Mouse (Mus musculus): ENCODE data around the gene Pxylp1. TPM values are rescaled to one million over a fixed set of nuclear protein-coding genes. Genes with fewer than 3 reads are reported as not detected.

Pxylp1 gene
- polyA plus RNA-seq, 1 experiment from 2014 or later: 15.8 TPM

DNA sequence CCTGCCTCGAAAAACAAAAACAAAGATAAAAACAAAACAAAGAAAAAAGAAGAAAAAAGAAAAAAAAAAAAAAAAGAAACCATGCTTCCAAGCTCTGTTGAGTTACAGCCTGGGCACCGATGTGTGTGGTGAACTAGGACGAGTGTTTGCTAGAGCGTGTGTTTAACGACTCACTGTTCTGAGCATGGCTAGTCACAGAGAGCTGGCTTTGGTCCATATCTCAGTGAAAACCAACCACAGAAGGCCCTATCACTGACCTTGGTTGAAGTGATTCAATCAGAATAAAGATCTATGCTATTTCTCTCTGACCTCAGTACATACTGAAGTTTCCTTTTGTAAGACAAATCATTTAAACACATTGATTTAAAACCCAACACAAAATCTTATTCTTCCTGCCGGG lies 23.9 kb downstream of the Pxylp1 start:
- Histone ChIP-seq H3K27ac (ENCODE audit: low read length) (no peak overlapping the region), H3K4me2 (ENCODE audit: low read depth, low read length) (no peak overlapping the region), H3K27me3 (ENCODE audit: control insufficient read depth, insufficient read depth, low read depth, low read length) (no peaks in the 10 kb centered on the region), H3K36me3 (ENCODE audit: control insufficient read depth, insufficient read depth, low read length) (no peaks in the 10 kb centered on the region), H3K4me1 (replicated peaks; ENCODE audit: control insufficient read depth, insufficient read depth, low read length) (no peaks in the 10 kb centered on the region; the same call in 1 of the 2 replicates), H3K4me3 (ENCODE audit: low read length) (no peak overlapping the region), H3K9ac (ENCODE audit: low read length) (no peak overlapping the region), H3K9me3 (ENCODE audit: control insufficient read depth, low read length) (peaks cover 4% of the 10 kb centered on the region; the same call in 1 of the 2 replicates)
- 69% methylated on average over 6 of the region's 6 CpGs for WGBS
- ATAC-seq (ENCODE audit: low read depth): no peak

DNA sequence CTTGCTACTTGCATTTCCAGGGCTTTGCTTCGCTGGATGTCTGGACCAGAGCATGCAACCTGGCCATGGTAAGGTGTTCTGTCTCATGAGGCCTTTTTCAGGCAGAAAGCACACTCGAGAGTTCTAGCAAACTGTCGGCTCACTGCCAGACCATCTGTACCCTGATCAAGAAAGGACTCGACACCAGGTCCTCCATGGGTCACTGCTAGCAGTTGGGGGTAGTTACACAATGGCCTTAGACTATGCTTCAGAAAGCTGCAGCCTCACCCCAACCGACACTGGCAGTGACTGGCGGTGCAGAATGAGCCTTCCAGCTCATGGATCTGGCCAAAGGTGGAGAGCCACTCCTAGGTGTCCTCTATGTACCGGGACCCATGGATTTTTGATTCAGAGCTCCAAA lies 25.3 kb downstream of the Pxylp1 start:
- WGBS: 71% methylated on average over 7 of the region's 7 CpGs
- no peak for ATAC-seq (ENCODE audit: low read depth)
- H3K27me3 ChIP-seq (ENCODE audit: control insufficient read depth, insufficient read depth, low read depth, low read length): no peaks in the 10 kb centered on the region
- H3K36me3 ChIP-seq (ENCODE audit: control insufficient read depth, insufficient read depth, low read length): no peaks in the 10 kb centered on the region
- H3K27ac ChIP-seq (ENCODE audit: low read length): no peak overlapping the region
- H3K4me2 ChIP-seq (ENCODE audit: low read depth, low read length): no peak overlapping the region
- H3K9ac ChIP-seq (ENCODE audit: low read length): no peak overlapping the region
- H3K9me3 ChIP-seq (ENCODE audit: control insufficient read depth, low read length): peaks cover 4% of the 10 kb centered on the region; the same call in 1 of the 2 replicates
- no peak overlapping the region for H3K4me3 ChIP-seq (ENCODE audit: low read length)
- no peaks in the 10 kb centered on the region; the same call in 1 of the 2 replicates for H3K4me1 ChIP-seq (replicated peaks; ENCODE audit: control insufficient read depth, insufficient read depth, low read length)

DNA sequence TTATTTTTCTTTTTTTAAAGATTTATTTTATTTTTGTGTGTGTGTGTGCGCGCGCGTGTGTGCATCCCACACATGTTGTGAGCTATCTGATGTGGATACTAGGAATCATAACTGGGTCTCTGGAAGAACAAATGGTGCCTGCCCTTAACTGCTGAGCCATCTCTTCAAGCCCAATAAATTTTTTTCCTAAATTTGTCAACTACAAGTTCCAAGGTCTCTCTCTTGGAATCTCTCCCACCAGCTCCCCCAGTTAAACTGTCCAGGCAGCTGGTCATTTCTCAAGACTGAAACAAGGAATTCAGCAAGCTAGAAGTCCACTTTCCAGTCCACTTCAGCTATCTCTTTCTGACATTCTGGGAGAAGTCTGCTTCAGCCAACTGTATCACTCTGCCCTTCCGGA lies 26.3 kb downstream of the Pxylp1 start:
- H3K4me2 ChIP-seq (ENCODE audit: low read depth, low read length): no peak overlapping the region
- ATAC-seq (ENCODE audit: low read depth): no peak
- no peak overlapping the region for H3K27ac ChIP-seq (ENCODE audit: low read length)
- H3K9ac ChIP-seq (ENCODE audit: low read length): no peak overlapping the region
- 93% methylated on average over 5 of the region's 5 CpGs for WGBS
- no peaks in the 10 kb centered on the region for H3K27me3 ChIP-seq (ENCODE audit: control insufficient read depth, insufficient read depth, low read depth, low read length)
- peaks cover 4% of the 10 kb centered on the region; the same call in 1 of the 2 replicates for H3K9me3 ChIP-seq (ENCODE audit: control insufficient read depth, low read length)
- H3K4me1 ChIP-seq (replicated peaks; ENCODE audit: control insufficient read depth, insufficient read depth, low read length): no peaks in the 10 kb centered on the region; the same call in 1 of the 2 replicates
- H3K36me3 ChIP-seq (ENCODE audit: control insufficient read depth, insufficient read depth, low read length): no peaks in the 10 kb centered on the region
- H3K4me3 ChIP-seq (ENCODE audit: low read length): no peak overlapping the region

DNA sequence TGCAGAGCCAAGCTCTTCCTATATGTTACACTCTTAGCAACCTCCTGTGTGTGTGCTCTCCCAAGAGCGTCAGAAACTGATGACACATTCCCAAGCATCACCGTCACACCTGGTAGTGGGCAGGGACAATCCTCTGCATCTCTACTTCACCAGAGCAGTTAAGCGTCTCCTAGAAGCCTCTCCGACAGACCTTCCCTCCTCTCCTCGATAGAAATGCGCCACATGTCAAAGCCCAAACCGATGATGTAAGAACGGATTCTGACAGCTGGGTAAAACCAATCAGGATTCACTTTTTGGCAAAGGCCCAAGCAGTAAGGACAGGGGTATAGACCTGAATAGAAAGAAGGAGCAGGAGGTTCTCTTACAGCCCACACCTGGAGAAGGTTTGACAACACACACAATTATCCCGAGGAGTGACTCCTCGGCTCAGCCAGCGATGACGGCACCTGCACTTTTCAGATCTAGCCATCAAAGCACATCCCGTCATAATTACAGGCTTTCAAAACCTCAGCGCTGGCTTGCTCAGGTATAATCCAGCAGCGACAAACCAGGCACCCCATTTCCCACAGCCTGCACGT lies 26.9 kb downstream of the Pxylp1 start:
- ATAC-seq (ENCODE audit: low read depth): no peak
- no peaks in the 10 kb centered on the region for H3K27me3 ChIP-seq (ENCODE audit: control insufficient read depth, insufficient read depth, low read depth, low read length)
- H3K4me1 ChIP-seq (replicated peaks; ENCODE audit: control insufficient read depth, insufficient read depth, low read length): no peaks in the 10 kb centered on the region; the same call in 1 of the 2 replicates
- 71% methylated on average over 16 of the region's 16 CpGs for WGBS
- no peak overlapping the region for H3K4me3 ChIP-seq (ENCODE audit: low read length)
- H3K36me3 ChIP-seq (ENCODE audit: control insufficient read depth, insufficient read depth, low read length): no peaks in the 10 kb centered on the region
- no peak overlapping the region for H3K27ac ChIP-seq (ENCODE audit: low read length)
- no peak overlapping the region for H3K4me2 ChIP-seq (ENCODE audit: low read depth, low read length)
- no peak overlapping the region for H3K9ac ChIP-seq (ENCODE audit: low read length)
- no peaks in the 10 kb centered on the region for H3K9me3 ChIP-seq (ENCODE audit: control insufficient read depth, low read length)

DNA sequence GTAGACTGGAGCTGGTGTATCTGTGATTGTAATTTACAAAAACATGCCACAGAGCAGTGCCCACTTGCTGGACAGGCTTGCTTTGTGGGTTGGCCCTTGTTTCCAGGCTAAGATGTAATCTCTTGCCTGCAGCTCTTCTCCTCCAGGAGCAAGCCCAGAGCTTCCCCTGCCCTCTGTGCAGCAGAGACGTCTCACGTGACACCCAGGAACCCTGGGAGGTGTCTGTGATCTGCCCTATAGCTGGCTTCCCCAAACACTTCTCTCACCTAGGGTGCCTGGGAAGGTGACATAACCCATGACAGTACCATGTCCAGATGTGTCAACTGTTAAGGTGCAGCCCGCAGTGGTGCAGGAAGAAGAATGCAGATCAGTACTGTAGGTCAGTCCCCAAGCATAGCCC lies 28.9 kb downstream of the Pxylp1 start:
- no peak for ATAC-seq (ENCODE audit: low read depth)
- H3K9ac ChIP-seq (ENCODE audit: low read length): no peak overlapping the region
- H3K4me3 ChIP-seq (ENCODE audit: low read length): no peak overlapping the region
- H3K4me2 ChIP-seq (ENCODE audit: low read depth, low read length): no peak overlapping the region
- no peaks in the 10 kb centered on the region for H3K4me1 ChIP-seq (replicated peaks; ENCODE audit: control insufficient read depth, insufficient read depth, low read length)
- no peaks in the 10 kb centered on the region for H3K9me3 ChIP-seq (ENCODE audit: control insufficient read depth, low read length)
- 46% methylated on average over 3 of the region's 3 CpGs for WGBS
- no peaks in the 10 kb centered on the region for H3K27me3 ChIP-seq (ENCODE audit: control insufficient read depth, insufficient read depth, low read depth, low read length)
- no peak overlapping the region for H3K27ac ChIP-seq (ENCODE audit: low read length)
- H3K36me3 ChIP-seq (ENCODE audit: control insufficient read depth, insufficient read depth, low read length): no peaks in the 10 kb centered on the region

DNA sequence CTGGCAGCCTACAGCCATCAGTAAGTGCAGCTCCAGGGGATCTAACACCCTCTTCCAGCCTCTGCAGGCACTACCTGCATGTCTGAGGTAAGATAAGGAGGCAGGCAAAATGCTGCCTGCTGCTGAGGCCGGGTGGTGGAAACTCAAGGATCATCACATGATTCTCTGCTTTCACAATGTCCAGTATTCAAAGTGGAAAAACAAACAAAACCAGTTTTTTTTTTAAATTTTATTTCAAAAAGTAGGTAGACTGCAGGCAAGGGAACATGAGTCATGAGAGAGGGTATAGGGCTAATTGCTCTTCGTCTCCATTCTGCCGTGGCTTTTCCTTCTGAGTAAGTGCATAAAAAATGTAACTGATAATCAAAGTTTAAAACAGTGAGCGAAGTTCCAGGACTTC lies 29.6 kb downstream of the Pxylp1 start:
- Histone ChIP-seq H3K27me3 (ENCODE audit: control insufficient read depth, insufficient read depth, low read depth, low read length) (no peaks in the 10 kb centered on the region), H3K4me3 (ENCODE audit: low read length) (no peak overlapping the region), H3K4me2 (ENCODE audit: low read depth, low read length) (no peak overlapping the region), H3K9ac (ENCODE audit: low read length) (no peak overlapping the region), H3K27ac (ENCODE audit: low read length) (no peak overlapping the region), H3K36me3 (ENCODE audit: control insufficient read depth, insufficient read depth, low read length) (no peaks in the 10 kb centered on the region), H3K4me1 (replicated peaks; ENCODE audit: control insufficient read depth, insufficient read depth, low read length) (no peaks in the 10 kb centered on the region), H3K9me3 (ENCODE audit: control insufficient read depth, low read length) (no peaks in the 10 kb centered on the region)
- ATAC-seq (ENCODE audit: low read depth): 0 out of 2 replicates have a peak, but pooled peaks have one; percentile 46
- WGBS: 35% methylated on average over 4 of the region's 4 CpGs

DNA sequence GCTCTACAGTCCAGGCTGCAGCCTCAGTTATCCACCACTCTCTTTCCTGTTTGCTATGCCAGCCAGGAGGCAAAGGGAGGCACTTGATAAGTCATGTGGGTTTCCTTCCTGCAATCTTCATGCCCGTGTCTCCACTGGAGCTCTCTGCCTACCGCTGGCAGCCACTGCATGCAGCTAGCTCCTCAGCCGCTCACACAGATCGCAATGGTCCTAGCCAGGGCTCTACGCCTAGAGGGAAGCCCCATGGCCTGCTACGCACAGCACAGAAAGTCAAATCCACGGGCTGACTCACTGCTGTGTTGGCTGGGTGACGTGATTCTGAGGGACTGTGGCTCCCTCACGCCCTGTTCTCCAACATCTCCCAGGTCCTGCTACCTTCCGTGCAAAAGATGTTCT lies 31.4 kb downstream of the Pxylp1 start:
- H3K27ac ChIP-seq (ENCODE audit: low read length): no peak overlapping the region
- H3K4me3 ChIP-seq (ENCODE audit: low read length): no peak overlapping the region
- H3K9me3 ChIP-seq (ENCODE audit: control insufficient read depth, low read length): no peaks in the 10 kb centered on the region
- 71% methylated on average over 10 of the region's 10 CpGs for WGBS
- no peaks in the 10 kb centered on the region for H3K36me3 ChIP-seq (ENCODE audit: control insufficient read depth, insufficient read depth, low read length)
- no peak overlapping the region for H3K4me2 ChIP-seq (ENCODE audit: low read depth, low read length)
- no peaks in the 10 kb centered on the region for H3K27me3 ChIP-seq (ENCODE audit: control insufficient read depth, insufficient read depth, low read depth, low read length)
- ATAC-seq (ENCODE audit: low read depth): no peak
- no peak overlapping the region for H3K9ac ChIP-seq (ENCODE audit: low read length)
- H3K4me1 ChIP-seq (replicated peaks; ENCODE audit: control insufficient read depth, insufficient read depth, low read length): no peaks in the 10 kb centered on the region

DNA sequence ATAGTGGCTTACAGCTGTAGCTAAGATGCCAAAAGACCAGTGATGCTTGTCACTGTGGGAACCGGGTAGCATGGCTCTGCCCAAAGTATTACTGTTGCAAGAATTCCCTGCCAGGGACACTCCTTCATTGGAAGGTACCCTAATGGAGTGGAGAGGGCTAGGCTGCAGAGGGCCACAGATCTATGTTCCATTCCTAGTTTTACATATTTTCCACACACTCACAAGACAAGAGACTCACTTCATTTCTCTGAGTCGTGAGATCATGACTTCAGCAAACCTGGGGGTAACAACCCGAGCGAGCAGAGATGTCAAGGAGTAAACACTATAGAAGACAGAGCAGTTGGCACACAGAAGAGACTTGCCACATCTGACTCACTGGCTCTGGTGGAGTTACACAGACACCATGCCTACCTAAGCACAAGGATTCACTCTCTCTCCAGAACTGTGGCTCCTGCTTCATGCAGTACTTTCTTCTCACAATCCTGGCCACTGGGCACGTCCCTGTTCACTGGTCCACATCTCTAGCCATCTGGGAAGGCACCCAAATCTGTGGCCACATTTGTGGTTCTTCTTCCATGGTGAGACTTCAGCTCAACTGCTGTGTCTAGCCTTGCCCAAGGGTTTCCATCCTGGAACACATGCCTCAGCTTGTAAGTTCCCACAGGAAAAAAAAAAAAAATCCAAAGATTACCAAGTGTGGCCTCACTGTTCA lies 31.9 kb downstream of the Pxylp1 start:
- 78% methylated on average over 5 of the region's 5 CpGs for WGBS
- Histone ChIP-seq H3K27ac (ENCODE audit: low read length) (no peak overlapping the region), H3K4me3 (ENCODE audit: low read length) (no peak overlapping the region), H3K9me3 (ENCODE audit: control insufficient read depth, low read length) (no peaks in the 10 kb centered on the region), H3K4me2 (ENCODE audit: low read depth, low read length) (no peak overlapping the region), H3K36me3 (ENCODE audit: control insufficient read depth, insufficient read depth, low read length) (no peaks in the 10 kb centered on the region), H3K27me3 (ENCODE audit: control insufficient read depth, insufficient read depth, low read depth, low read length) (no peaks in the 10 kb centered on the region), H3K9ac (ENCODE audit: low read length) (no peak overlapping the region), H3K4me1 (replicated peaks; ENCODE audit: control insufficient read depth, insufficient read depth, low read length) (no peaks in the 10 kb centered on the region)
- ATAC-seq (ENCODE audit: low read depth): no peak

DNA sequence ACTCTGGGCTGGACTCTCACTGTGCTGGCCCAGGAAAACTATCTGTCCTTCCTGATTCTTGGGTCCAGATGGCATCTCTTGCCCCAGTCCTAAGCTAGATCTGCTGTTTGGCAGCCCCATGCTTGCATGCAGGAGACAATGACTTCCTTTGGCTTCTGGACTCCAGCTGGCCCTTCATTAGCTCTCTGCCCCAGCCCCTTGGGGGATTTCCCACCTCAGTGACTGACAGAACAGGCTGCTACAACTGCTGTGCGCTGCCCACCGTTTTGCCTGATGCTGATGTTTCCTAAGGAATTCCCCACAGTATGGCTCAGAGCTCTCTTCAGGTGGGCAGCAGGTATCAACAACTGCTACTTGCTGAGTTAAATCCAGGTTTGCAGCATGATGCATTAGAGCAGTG lies 33.4 kb downstream of the Pxylp1 start:
- ATAC-seq (ENCODE audit: low read depth): no peak
- Histone ChIP-seq H3K4me3 (ENCODE audit: low read length) (no peak overlapping the region), H3K9me3 (ENCODE audit: control insufficient read depth, low read length) (no peaks in the 10 kb centered on the region), H3K9ac (ENCODE audit: low read length) (no peak overlapping the region), H3K36me3 (ENCODE audit: control insufficient read depth, insufficient read depth, low read length) (no peaks in the 10 kb centered on the region), H3K4me1 (replicated peaks; ENCODE audit: control insufficient read depth, insufficient read depth, low read length) (no peaks in the 10 kb centered on the region), H3K27me3 (ENCODE audit: control insufficient read depth, insufficient read depth, low read depth, low read length) (no peaks in the 10 kb centered on the region), H3K27ac (ENCODE audit: low read length) (no peak overlapping the region), H3K4me2 (ENCODE audit: low read depth, low read length) (no peak overlapping the region)
- 57% methylated on average over 2 of the region's 2 CpGs for WGBS
